Mouse (Mus musculus) layer of hippocampus, adult 11-12 months (tissue): ENCODE measurements around the gene Eaf1.

ENCODE experiments used
- DNase-seq: peaks from one replicate; pipeline ENCODE4 v3.0.0; 2022; ENCODE audit warnings: low spot score

The Eaf1 gene

DNA sequence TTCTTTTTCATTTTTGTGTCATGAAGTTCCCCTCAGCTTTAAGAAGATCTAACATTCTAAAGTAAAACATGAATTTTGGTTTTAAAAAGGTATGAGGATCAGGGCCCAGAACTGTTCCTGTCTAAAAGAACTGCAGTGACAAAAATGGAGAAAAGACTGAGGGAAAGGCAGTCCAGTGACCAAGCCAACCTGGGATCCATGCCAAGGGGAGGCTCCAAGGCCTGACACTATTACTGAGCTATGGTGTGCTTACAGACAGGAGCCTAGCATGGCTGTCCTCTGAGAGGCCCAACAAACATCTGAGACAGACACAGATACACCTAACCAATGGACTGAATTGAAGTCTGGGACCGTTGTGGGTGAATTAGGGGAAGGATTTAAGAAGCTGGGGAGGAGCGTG is 15.7 kb downstream of the Eaf1 start:
- no peak for DNase-seq

DNA sequence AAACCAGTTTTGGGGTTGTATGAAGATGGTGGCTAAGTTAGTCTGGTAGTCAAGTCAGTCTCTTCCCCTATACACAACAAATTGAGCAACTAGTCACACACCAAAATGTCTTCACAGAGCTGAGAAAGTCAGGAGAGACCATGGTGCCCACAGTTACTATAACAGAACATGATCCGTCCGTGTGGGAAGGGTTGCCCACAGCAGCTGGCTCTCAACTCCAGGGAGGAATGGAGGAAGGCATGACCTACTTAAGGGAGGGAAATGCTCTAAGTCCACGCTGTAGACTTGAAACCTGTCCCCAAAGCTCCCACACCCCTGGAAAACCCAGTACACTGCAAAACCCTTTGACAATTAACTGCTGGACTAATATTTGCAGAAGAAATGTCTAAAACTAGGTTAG is 16.1 kb downstream of the Eaf1 start:
- no peak for DNase-seq

DNA sequence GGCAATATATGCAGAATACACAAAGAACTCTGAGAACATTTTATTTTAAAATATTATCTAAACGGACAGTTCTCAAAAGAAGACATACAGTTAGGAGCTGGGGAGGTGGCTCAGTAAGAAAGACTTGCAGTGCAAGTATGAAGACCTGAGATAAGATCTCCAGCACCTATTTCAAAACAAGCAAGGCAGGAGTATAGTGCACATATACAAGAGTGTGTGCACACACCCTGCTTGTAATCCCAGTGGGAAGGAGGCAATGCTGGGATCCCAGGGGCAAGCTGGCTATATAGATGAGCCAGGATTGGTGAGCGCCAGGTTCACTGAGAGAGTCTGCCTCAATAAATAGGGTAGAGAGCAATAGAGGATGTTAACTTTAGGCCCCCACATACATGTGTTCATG is 21.7 kb downstream of the Eaf1 start:
- no peak for DNase-seq

DNA sequence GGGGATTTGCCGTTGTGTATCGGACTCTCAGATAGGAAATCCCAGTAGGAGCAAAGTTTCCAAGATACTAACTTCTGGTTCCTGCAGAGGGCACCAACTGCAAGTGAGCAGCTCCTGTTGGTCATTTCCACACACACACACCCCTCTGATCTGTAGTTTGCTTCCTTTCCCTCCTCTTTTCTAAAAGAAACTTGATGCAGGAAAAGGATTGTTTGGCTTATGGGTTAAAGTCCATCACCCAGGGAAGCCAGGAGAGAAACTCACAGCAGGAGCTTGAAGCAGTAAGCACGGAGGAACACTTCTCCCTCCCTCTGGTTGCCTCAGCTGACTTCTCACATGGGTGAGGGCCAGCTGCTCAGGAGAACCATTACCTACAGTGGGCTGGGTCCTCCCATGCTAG is 25.0 kb downstream of the Eaf1 start:
- DNase-seq: no peak

DNA sequence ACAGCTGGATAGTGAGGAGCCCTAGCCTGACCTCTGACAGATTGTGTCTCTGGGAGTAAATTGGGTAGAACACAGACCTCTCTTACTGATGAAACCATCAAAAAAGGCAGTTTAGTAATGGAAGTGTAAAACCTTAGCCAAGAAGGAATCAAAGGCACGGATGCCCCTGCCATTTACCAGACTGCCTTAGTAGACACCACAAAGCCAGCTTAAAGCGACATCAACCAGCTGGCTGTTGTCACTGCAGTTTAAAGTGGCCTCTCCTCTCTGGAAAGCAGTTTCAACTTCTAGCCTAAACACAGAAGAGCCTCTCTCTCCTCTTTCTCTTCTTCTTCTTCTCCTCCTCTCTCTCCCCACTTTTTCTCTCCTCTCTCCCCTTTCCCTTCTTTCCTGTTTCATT is 27.1 kb downstream of the Eaf1 start:
- DNase-seq: no peak

DNA sequence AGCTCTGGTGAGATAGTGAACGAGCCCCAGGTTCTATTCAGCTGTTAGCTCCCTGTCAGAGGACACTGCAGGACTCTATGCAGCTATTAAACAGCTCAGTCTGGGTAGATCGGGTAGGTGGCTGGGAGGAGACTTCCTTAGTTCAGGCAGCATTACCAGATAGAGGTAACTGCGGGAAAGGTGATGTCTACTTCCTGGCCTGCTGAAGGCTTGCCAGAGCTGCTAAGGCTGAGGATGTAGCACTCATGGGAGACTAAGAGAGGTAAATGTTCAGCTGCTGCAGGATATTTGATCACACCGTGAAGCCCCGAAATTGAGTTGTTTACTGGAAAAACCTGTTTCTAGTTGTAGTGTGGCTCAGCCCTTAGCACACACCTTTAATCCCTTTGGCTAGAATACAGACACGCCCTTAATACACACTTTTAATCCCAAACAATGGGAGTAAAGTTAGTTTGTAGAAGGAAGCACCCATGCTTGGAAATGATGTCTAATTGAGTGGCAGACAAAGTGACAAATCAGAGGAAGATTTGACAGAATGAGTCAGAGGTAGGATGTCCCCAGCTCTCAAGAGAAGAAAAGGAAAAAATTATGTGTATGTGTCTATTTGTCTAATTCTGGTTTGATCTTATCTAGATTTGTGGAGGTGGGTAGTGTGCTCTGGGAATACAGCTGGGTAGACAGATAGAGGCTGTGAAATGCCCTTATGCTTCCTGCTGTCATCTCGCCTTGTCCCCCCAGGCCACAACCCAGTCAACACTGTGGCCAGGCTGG is 31.0 kb downstream of the Eaf1 start:
- no peak for DNase-seq

DNA sequence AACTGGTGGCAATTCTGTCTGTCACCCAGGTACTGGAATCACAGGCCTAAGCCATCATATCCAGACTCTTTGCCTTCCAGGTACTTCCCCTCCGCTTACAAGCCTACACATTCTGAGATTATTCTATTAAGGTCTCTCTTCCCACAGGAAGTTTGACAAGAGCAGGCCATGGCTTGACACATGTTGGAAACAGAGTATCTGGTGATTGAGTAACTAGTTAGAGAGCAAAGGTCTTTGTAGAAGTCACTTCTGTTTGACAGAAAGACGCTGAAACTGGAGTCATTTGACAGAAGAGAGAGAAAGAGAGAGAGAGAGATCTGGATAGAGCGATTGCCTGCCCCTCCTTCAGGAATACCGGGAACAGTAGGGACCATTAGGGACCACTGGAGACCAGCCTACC is 36.6 kb downstream of the Eaf1 start:
- no peak for DNase-seq

GRCm38 (mm10) chr14:31531506-31532148 is 37.4 kb downstream of the Eaf1 start:
- DNase-seq: no peak

GRCm38 (mm10) chr14:31532656-31533055 is 38.5 kb downstream of the Eaf1 start:
- DNase-seq: no peak

DNA sequence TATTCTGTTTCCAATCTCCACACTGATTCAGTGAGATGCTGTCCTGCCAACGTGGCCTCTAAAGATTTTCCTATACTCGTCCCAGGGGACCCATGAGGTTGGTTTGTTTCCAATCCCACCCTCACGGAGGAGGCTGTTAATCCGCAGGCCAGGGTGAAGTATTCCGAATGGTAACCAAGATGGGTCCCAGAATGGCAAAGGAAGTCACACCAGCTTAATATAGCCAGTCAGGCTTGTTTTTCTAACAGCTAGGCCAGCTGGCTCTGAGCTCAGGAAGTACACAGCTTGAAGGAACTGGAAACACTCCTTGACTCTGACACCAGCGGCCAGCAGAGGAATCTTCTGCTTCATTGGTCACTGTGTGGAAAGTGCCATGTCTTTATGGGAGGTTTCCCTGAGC is 43.1 kb downstream of the Eaf1 start:
- no peak for DNase-seq

DNA sequence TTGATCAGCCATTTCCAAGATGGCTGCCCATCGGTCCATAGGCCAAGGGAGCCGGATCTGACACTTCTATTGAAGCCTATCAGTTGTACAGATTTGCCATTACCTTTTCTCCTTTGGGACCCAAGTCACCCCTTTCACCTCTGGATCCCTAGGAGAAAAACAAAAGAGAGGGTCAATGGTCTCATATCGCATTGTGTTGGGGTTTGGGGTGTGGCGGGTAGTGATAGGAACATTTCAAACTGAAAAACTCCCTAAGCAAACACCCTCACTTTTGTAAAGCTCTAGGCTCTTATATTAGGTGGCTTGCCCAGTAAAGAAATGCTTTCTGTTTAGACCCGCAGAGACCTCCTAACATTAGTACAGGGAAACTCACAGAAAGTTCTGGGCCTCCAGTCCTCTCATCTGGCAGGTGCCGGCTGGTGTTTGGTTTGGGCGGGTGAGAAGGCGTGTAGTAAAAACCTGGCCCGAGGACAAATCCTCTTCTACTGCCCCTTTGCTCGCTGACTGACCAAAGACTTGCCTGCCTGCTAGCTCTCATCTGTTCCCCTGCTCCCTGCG is 49.8 kb downstream of the Eaf1 start:
- DNase-seq: no peak

DNA sequence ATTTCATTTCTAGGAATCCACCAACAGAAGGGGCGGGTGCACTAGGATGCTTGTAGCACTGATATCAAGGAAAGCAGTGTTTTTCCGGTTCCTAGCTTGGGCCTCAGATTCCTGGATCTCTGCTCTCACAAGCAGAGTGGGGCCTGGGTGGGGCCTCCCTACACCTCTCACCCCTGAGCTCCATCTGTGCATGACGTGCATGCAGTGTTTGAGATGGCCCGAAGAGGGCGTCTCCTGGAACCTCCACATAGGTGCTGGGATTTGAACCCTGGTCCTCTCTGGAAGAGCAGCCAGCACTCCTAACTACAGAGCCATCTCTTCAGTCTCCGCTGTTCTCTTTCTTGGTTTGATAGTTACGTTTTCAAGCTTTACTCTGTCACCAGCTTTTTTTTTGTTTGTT is 60.8 kb downstream of the Eaf1 start:
- no peak for DNase-seq

DNA sequence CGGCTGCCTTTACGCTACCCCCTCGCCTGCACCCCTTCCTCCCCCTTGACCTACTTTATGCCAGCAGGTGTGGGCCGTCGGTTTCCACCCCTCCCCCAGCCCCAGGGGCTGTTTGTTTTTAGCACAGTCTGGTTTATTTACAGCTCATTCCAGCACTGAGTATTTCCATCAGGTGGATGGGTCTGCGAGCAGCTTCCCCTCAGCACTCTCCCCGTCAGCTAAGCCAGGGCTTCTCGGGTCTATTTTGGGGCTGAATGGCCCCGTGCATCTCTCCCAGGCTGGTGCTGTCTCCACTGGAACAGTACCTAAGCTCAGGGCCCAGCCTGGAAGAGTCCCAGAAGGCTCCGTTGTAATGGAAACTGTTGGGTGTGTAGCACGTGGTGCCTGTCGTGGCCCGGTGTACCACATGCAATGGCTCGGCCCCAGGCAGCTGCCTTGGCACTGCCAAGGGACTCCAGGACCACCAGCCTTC is 61.8 kb downstream of the Eaf1 start:
- no peak for DNase-seq

- no peak for DNase-seq
Measured at GRCm38 (mm10) chr14:31556526-31557260, 62.5 kb downstream of the Eaf1 start.

GRCm38 (mm10) chr14:31557273-31557672 is 63.1 kb downstream of the Eaf1 start:
- no peak for DNase-seq

DNA sequence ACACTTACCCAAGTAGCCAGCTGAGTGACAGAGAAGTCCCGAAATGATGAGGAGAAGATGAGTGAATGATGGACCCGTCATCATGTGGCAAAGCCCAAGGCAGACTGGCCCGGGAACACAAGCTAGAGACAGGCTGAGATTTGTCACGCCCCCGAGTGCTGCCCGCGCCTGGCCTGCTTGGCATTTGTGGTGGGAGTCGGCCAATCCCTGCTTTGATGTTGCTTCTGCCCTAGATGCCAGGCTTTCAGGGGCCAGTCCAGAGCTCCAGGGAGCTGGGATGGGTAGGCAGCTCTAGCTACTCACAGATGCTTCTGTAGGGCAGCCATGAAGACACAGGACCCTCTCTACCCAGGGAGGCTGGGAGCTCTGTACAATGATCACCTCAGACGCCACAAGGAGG is 63.6 kb downstream of the Eaf1 start:
- DNase-seq: no peak

GRCm38 (mm10) chr14:31559216-31559615 is 65.0 kb downstream of the Eaf1 start:
- DNase-seq: no peak
